Mouse (Mus musculus): ENCODE measurements around the gene Rims3. TPM values are rescaled to one million over a fixed set of nuclear protein-coding genes. Genes with fewer than 3 reads are reported as not detected.

Gene Rims3
- total RNA-seq (2017): 0.12 and 0.37 TPM in 2 replicates

- peak; percentile 40 for ATAC-seq (ENCODE audit: extremely low read depth, insufficient number of reproducible peaks, low FRiP score, poor library complexity, severe bottlenecking)
Measured at GRCm38 (mm10) chr4:120854588-120855319, at the start of gene Rims3. Gene Rims3 (plus strand): TSS chr4:120854816.

DNA sequence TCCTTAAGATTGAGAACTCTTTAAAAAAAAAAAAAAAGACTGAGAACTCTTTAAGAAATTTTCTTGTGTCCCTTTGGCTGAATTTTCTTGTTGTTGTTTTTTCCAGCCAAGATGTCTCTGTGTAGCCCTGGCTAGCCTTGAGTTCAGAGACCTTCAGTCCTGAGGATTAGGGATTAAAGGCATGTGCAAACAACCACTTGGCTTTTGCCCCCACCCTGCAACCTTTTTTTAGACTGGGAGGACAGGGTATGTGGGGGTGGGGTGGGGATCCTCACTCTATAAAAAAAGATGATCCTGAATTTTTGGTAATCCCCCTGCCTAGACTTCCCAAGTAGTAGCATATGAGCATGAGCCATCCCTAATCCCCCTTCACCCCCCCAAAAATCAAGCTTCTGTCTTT lies 48.8 kb upstream of the Rims3 start:
- no peak for ATAC-seq (ENCODE audit: extremely low read depth, insufficient number of reproducible peaks, low FRiP score, poor library complexity, severe bottlenecking)

DNA sequence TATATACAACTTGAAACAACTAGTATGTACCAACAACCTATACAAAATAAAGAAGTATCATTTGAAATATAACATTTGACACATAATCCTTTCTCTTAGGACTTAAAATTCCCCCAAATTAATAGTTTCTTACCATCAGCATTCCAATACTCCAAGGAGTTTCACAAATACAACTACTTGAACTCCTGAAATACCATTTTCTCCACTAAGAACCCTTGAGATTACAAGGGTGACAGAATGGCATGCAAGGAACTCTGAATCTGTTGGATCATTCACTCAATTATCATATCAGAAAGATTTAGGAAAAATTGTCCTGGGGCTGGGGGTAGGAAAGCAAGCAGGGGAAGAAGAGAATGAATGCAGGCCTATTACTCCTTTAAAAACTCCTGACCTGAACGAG lies 40.9 kb upstream of the Rims3 start:
- no peak for ATAC-seq (ENCODE audit: extremely low read depth, insufficient number of reproducible peaks, low FRiP score, poor library complexity, severe bottlenecking)

- ATAC-seq (ENCODE audit: extremely low read depth, insufficient number of reproducible peaks, low FRiP score, poor library complexity, severe bottlenecking): no peak
Measured at GRCm38 (mm10) chr4:120814171-120814570, 40.4 kb upstream of the Rims3 start.

DNA sequence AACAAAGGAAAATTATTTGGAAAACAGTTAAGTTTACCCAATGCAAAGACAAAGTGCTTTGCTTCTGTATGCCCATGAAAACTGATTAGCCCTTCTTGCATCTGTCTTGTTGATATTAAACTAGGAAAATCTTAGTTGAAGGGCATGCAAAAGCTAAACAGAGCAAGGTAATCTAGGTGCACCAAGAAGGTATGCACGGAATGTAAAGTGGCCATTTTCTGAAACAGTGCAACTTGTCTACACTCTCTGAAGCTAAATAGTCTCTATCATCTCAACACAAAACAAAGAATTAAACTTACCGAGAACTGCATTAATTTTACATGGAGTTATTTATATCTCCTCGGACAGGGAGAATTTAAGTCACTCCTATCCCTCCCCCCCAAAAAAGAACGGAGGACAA lies 39.5 kb upstream of the Rims3 start:
- ATAC-seq (ENCODE audit: extremely low read depth, insufficient number of reproducible peaks, low FRiP score, poor library complexity, severe bottlenecking): no peak

- peak; percentile 99 for ATAC-seq (ENCODE audit: extremely low read depth, insufficient number of reproducible peaks, low FRiP score, poor library complexity, severe bottlenecking)
Measured at GRCm38 (mm10) chr4:120815622-120816334, 38.8 kb upstream of the Rims3 start.

- no peak for ATAC-seq (ENCODE audit: extremely low read depth, insufficient number of reproducible peaks, low FRiP score, poor library complexity, severe bottlenecking)
Measured at GRCm38 (mm10) chr4:120817002-120817774, 37.4 kb upstream of the Rims3 start.

GRCm38 (mm10) chr4:120817951-120818350 lies 36.7 kb upstream of the Rims3 start:
- ATAC-seq (ENCODE audit: extremely low read depth, insufficient number of reproducible peaks, low FRiP score, poor library complexity, severe bottlenecking): no peak

DNA sequence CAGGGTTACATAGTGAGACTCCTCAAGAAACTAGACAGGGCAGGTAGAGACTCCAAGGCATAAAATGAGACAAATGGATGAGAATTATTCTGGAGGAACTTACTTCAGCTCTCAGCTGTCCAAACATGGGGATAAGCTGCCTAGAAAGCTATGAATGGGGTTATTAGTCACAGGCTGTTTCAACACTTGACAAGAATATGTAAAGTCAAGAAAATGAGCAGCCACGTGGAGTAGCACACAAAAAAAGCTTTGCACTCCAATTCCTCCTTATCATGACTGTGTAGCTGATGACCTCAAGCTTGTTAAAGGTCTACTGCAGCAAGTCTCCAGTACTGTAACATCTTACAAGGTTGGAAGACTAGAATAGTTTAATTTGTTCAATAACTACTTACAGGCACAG lies 35.3 kb upstream of the Rims3 start:
- no peak for ATAC-seq (ENCODE audit: extremely low read depth, insufficient number of reproducible peaks, low FRiP score, poor library complexity, severe bottlenecking)

GRCm38 (mm10) chr4:120819871-120820270 lies 34.7 kb upstream of the Rims3 start:
- ATAC-seq (ENCODE audit: extremely low read depth, insufficient number of reproducible peaks, low FRiP score, poor library complexity, severe bottlenecking): no peak

GRCm38 (mm10) chr4:120822191-120822911 lies 32.3 kb upstream of the Rims3 start:
- ATAC-seq (ENCODE audit: extremely low read depth, insufficient number of reproducible peaks, low FRiP score, poor library complexity, severe bottlenecking): no peak

DNA sequence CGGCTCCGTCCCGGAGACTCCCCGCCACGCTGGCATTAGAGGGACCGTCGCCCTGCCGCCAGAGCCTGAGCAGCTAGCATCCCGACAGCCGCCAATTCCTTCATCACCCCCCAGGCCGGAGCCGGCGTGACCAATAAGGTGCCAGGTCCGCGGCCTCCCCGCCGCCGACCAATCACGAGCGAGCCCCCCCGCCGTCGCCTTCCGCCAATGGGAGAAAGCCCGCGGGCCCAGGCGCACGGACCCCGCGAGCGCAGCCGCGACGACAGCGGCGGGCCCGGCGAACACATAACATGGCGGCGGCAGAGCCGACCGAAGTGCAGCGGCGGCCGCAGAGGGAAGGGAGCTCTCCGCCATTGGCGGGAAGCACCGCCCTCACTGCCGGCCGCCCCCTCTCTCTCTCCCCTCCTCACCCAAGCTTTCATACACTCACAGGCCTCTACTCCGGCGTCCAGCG lies 29.5 kb upstream of the Rims3 start:
- peak; percentile 55 for ATAC-seq (ENCODE audit: extremely low read depth, insufficient number of reproducible peaks, low FRiP score, poor library complexity, severe bottlenecking)

- ATAC-seq (ENCODE audit: extremely low read depth, insufficient number of reproducible peaks, low FRiP score, poor library complexity, severe bottlenecking): peak; percentile 95
Measured at GRCm38 (mm10) chr4:120825577-120826326, 28.9 kb upstream of the Rims3 start.

- ATAC-seq (ENCODE audit: extremely low read depth, insufficient number of reproducible peaks, low FRiP score, poor library complexity, severe bottlenecking): no peak
Measured at GRCm38 (mm10) chr4:120826418-120826817, 28.2 kb upstream of the Rims3 start.

- no peak for ATAC-seq (ENCODE audit: extremely low read depth, insufficient number of reproducible peaks, low FRiP score, poor library complexity, severe bottlenecking)
Measured at GRCm38 (mm10) chr4:120830767-120831166, 23.8 kb upstream of the Rims3 start.

GRCm38 (mm10) chr4:120831472-120831871 lies 23.1 kb upstream of the Rims3 start, which contains the start of gene Nfyc:
Gene Nfyc (minus strand): TSS chr4:120831572.
- ATAC-seq (ENCODE audit: extremely low read depth, insufficient number of reproducible peaks, low FRiP score, poor library complexity, severe bottlenecking): no peak

GRCm38 (mm10) chr4:120841342-120841741 lies 13.3 kb upstream of the Rims3 start:
- no peak for ATAC-seq (ENCODE audit: extremely low read depth, insufficient number of reproducible peaks, low FRiP score, poor library complexity, severe bottlenecking)

DNA sequence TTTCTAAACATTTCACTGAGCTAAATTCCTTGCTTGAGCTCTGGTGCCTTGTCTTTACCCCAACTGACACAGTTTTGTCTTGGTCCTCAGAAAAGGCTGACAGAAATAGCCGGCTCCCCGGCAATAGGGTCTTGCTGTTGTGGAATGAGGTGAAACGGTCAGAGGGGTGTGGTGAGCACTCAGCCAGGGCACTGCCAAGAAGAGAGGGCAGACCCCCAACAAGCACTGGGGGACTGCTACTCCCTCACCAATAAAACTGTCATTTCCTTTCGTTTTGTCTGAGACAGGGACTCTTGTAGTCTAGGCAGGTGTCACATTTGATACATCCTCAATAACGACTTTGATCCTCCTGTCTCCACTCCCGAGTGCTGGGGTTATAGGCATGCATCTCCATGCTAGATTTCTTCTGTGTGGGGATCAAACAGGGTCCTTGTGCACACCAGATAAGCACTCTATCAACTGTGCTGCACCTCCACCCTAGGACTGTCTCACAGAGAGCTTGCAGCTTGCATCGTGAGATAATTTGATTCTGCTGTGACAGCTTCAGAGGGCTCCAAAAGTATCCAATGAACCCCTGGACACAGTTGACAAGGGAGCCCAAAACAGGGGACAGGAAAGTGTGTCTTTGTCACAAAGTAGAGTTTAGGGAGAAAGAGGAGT lies 10.1 kb upstream of the Rims3 start:
- no peak for ATAC-seq (ENCODE audit: extremely low read depth, insufficient number of reproducible peaks, low FRiP score, poor library complexity, severe bottlenecking)
